Mouse (Mus musculus) kidney, adult 2 months (tissue): ENCODE measurements around the gene Glo1. TPM values are rescaled to one million over a fixed set of nuclear protein-coding genes. Genes with fewer than 3 reads are reported as not detected.

Experiments used
- DNase-seq: peaks from one replicate; pipeline ENCODE4 v3.0.0; 2021
- H3K27ac ChIP-seq: fragments of 200-500 bp; 2 replicates; pipeline ENCODE4 v1.5.1; 2012; ENCODE audit warnings: low read depth, low read length, control low read depth, inconsistent platforms; ENCODE audit not compliant: insufficient read depth
- H3K27me3 ChIP-seq: fragments of 200-500 bp; replicated peaks from 2 replicates; pipeline ENCODE4 v1.6.1; 2012; ENCODE audit warnings: mild to moderate bottlenecking, moderate library complexity, low read length, inconsistent platforms; ENCODE audit not compliant: control insufficient read depth, insufficient read depth
- H3K36me3 ChIP-seq: fragments of 200-500 bp; 2 replicates; pipeline ENCODE4 v1.6.1; 2012; ENCODE audit warnings: mild to moderate bottlenecking, moderate library complexity, low read length, inconsistent platforms; ENCODE audit not compliant: control insufficient read depth, insufficient read depth
- H3K4me1 ChIP-seq: fragments of 200-500 bp; 2 replicates; pipeline ENCODE4 v1.6.1; 2011; ENCODE audit warnings: low read length; ENCODE audit not compliant: control insufficient read depth, insufficient read depth
- H3K4me3 ChIP-seq: fragments of 200-500 bp; 2 replicates; pipeline ENCODE4 v1.5.1; 2011; ENCODE audit warnings: mild to moderate bottlenecking, low read depth, low read length, control low read depth; ENCODE audit not compliant: insufficient read depth
- CTCF ChIP-seq: fragments of 200-500 bp; conservative IDR thresholded peaks from 2 replicates; pipeline ENCODE4 v1.5.1; 2011; ENCODE audit warnings: low read depth, mild to moderate bottlenecking, control low read depth, low read length, moderate library complexity, mixed read lengths; ENCODE audit not compliant: insufficient read depth, insufficient read length
- POLR2A ChIP-seq: fragments of 200-500 bp; IDR thresholded peaks from one replicate; pipeline ENCODE4 v1.6.1; 2011; ENCODE audit warnings: low read depth, low read length, control low read depth
- WGBS: fragments of 180-500 bp; shearing (Covaris S2); methylation state at CpG from one replicate; pipeline ENCODE4 v1.1.7; 2018; 5-methylcytosine and 5-hydroxymethylcytosine counted together
- polyA plus RNA-seq: library from polyadenylated mRNA; depleted of rRNA; stranded (reverse); fragments of >200 nt; gene quantifications from 2 replicates; pipeline ENCODE4 v1.2.3, GENCODE M21; 2012

Gene Glo1
- polyA plus RNA-seq, 1 experiment: 89.0 TPM

DNA sequence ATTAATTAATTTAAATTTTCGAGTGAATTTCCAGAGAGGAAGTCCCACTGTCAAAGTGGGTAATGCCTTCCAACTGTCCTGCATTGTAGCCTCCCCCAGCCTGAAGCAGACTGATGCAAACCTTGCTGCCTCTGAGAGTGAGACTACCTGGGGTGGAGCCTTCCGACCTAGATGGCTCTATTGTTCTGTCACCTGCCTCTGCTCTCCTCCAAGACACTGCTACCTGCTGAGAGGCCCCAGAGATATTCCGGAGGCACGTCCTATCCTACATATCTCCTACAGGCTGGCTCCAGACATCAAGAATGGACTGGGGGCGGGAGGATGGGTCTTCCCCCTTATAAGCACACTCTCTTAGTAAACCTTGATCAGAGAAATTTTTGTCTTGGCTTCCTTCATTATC is 28.4 kb downstream of the Glo1 start:
- H3K36me3 ChIP-seq: peaks cover 3% of the 10 kb centered on the region
- H3K27ac ChIP-seq: no peak overlapping the region
- H3K4me1 ChIP-seq: no peaks in the 10 kb centered on the region
- no peak for DNase-seq
- H3K4me3 ChIP-seq: no peak overlapping the region
- H3K27me3 ChIP-seq: no peaks in the 10 kb centered on the region
- WGBS: 91% methylated on average over 5 of the region's 5 CpGs
- TF ChIP-seq CTCF (no peak), POLR2A (no peak)

- TF ChIP-seq CTCF (no peak), POLR2A (no peak)
- DNase-seq: no peak
- H3K4me1 ChIP-seq: no peaks in the 10 kb centered on the region
- no peak overlapping the region for H3K27ac ChIP-seq
- no peaks in the 10 kb centered on the region for H3K27me3 ChIP-seq
- 97% methylated on average over 9 of the region's 9 CpGs for WGBS
- H3K36me3 ChIP-seq: peaks cover 3% of the 10 kb centered on the region
- no peak overlapping the region for H3K4me3 ChIP-seq
These were observed 28.9 kb downstream of the Glo1 start for GRCm38 (mm10) chr17:30597786-30598185.

- WGBS: 49% methylated on average over 6 of the region's 6 CpGs
- no peak for DNase-seq
- H3K4me3 ChIP-seq: no peak overlapping the region
These were observed 31.8 kb downstream of the Glo1 start for GRCm38 (mm10) chr17:30594846-30595245.

DNA sequence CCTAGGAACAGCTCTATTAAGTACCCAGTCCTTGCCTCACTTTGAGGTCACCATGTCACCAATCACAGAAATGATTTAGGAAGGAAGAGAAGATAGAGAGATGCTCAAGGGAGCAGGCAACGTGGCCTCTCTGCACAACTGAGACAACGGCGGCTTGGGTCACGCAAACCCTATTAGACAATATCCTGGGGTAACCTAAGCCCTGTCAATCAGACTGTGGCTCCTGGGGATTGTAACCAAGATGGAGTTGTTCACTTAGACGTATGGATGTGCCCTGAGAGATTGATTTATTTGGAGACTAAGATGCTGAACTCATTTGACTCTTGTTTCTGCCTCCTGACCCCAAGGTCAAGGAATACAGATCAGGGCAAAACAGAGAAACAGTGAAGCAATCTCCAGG is 32.3 kb downstream of the Glo1 start:
- Histone ChIP-seq H3K27me3 (no peaks in the 10 kb centered on the region), H3K27ac (no peak overlapping the region), H3K36me3 (peaks cover 3% of the 10 kb centered on the region), H3K4me3 (no peak overlapping the region), H3K4me1 (no peaks in the 10 kb centered on the region)
- WGBS: 64% methylated on average over 5 of the region's 5 CpGs
- DNase-seq: no peak
- TF ChIP-seq CTCF: no peak
- no peak for TF ChIP-seq POLR2A

More at GRCm38 (mm10) chr17:30594846-30595245, 31.8 kb downstream of the Glo1 start:
- H3K36me3 ChIP-seq: peaks cover 3% of the 10 kb centered on the region
- no peaks in the 10 kb centered on the region for H3K4me1 ChIP-seq
- H3K27ac ChIP-seq: no peak overlapping the region
- no peak for TF ChIP-seq POLR2A
- TF ChIP-seq CTCF: no peak
- no peaks in the 10 kb centered on the region for H3K27me3 ChIP-seq

- Histone ChIP-seq H3K4me1 (no peaks in the 10 kb centered on the region), H3K36me3 (no peaks in the 10 kb centered on the region), H3K4me3 (no peak overlapping the region), H3K27me3 (no peaks in the 10 kb centered on the region), H3K27ac (no peak overlapping the region)
- peak; percentile 75 for DNase-seq
- WGBS: 37% methylated on average over 17 of the region's 17 CpGs
- TF ChIP-seq POLR2A (no peak), CTCF (peak; percentile 50)
These were observed 36.1 kb downstream of the Glo1 start for GRCm38 (mm10) chr17:30590417-30591198.

DNA sequence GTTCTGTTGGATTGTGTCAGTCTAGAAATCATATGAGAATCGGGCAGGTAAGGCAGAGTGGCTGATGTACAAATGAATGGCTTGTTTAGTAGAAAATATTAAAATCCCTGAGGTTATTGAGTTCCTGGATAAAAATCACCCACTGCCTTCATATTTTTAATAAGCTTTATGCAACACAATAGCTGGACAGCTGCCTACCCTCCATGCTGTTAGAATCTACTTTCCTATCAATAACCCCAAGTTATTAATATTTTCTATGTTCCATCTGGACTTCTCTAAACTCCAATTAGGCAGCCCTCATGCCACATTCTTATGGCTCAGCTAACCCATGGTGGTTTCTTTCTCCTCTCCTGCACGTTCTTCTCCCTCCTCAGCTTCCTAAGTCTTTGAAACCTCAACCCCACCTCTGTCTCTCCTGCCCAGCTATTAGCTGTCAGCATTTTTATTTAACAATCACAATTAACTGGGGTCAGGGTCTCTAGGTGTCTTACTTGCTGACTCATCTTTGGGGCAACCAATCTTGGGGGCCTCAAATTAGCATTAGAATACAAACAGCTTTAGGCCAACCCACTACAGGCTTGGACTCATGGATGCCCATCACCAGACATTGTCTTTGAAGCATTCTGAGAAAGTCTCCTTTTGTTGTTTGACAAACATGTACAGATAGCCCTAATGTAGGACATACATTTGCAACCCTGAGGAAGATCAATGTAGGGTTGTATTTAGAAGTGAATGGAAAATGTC is 43.2 kb downstream of the Glo1 start:
- Histone ChIP-seq H3K27me3 (no peaks in the 10 kb centered on the region), H3K4me3 (no peak overlapping the region), H3K36me3 (no peaks in the 10 kb centered on the region), H3K27ac (no peak overlapping the region), H3K4me1 (no peaks in the 10 kb centered on the region)
- DNase-seq: no peak
- WGBS: 80% methylated on average over 2 of the region's 2 CpGs
- TF ChIP-seq POLR2A (no peak), CTCF (no peak)

DNA sequence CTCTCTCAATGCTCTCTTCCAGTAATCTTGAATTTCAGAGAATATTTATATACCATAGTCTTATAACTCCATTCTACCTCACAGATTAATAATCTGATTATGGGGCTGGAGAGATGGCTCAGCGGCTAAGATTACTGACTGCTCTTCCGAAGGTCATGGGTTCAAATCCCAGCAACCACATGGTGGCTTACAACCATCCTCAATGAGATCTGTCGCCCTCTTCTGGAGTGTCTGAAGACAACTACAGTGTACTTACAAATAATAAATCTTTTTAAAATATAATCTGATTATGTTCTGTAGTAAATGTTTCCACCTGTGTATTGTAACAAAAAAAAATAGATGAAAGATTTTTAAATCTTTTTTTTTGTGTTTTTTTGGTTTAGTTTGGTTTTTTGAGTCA is 44.4 kb downstream of the Glo1 start:
- H3K27ac ChIP-seq: no peak overlapping the region
- H3K4me3 ChIP-seq: no peak overlapping the region
- H3K36me3 ChIP-seq: no peaks in the 10 kb centered on the region
- TF ChIP-seq CTCF (no peak), POLR2A (no peak)
- H3K27me3 ChIP-seq: no peaks in the 10 kb centered on the region
- DNase-seq: no peak
- no peaks in the 10 kb centered on the region for H3K4me1 ChIP-seq
- 92% methylated on average over 3 of the region's 3 CpGs for WGBS
